Comparison of ENCODE assay signal across 20 mouse cellular contexts in genomic region chr5:45791864-45792263, GRCm38 (mm10).
DNase-seq lines count a peak whose midpoint lies in the region; ATAC-seq lines count a peak whose summit lies in the region.
"Had no signal": no experiment of that assay in that cellular context is flagged by ENCODE, and none has a peak within 500 bp of the region (broad histone marks: within the 10 kb centered on the region; RNA-seq: fewer than 3 reads in every experiment).

No protein-coding gene starts in this region.

- DNase-seq in forebrain, embryonic 14.5 days (ENCODE audit: low spot score) = peak; percentile 44
- no peak for DNase-seq in forebrain, embryonic 11.5 days (ENCODE audit: low spot score)
- DNase-seq in retina, adult 2 months (ENCODE audit: low read depth, low spot score) = peak; percentile 20
- no peak for DNase-seq in retina, embryonic 14.5 days (ENCODE audit: low spot score)
- DNase-seq in cerebellum, postnatal 25 days = peak; percentile 19 to 21
- DNase-seq in urinary bladder, postnatal 14 days (ENCODE audit: low spot score) = no peak
- DNase-seq in thymus, postnatal 0 days (ENCODE audit: low spot score) = no peak
- DNase-seq: adrenal gland, postnatal 25 days; gastrocnemius, postnatal 25 days; heart, adult 2 months; kidney, adult 2 months; lung, postnatal 4 days; right cerebral cortex, postnatal 14 days; thymus, postnatal 14 days had no signal

- H3K4me2 ChIP-seq in forebrain, embryonic 14.5 days (ENCODE audit: low read length) = no peak overlapping the region
- no peak overlapping the region for H3K4me2 ChIP-seq in forebrain, embryonic 11.5 days (ENCODE audit: low read depth, low read length, severe bottlenecking)
- H3K4me2 ChIP-seq: embryonic facial prominence, embryonic 15.5 days; heart, embryonic 13.5 days; hindbrain, embryonic 12.5 days had no signal

- no peaks in the 10 kb centered on the region for H3K36me3 ChIP-seq in forebrain, embryonic 14.5 days (ENCODE audit: control insufficient read depth, insufficient read depth, low read length)
- H3K36me3 ChIP-seq in forebrain, embryonic 11.5 days (ENCODE audit: control insufficient read depth, insufficient read depth, low read length) = no peaks in the 10 kb centered on the region
- H3K36me3 ChIP-seq: embryonic facial prominence, embryonic 15.5 days; hindbrain, embryonic 12.5 days had no signal

- no peaks in the 10 kb centered on the region for H3K9me3 ChIP-seq in forebrain, embryonic 14.5 days (replicated peaks; ENCODE audit: control insufficient read depth, low read length)
- no peaks in the 10 kb centered on the region for H3K9me3 ChIP-seq in forebrain, embryonic 11.5 days (ENCODE audit: control insufficient read depth, low read length)
- H3K9me3 ChIP-seq: embryonic facial prominence, embryonic 15.5 days; heart, embryonic 13.5 days; hindbrain, embryonic 12.5 days had no signal

- no peak overlapping the region for H3K4me3 ChIP-seq in forebrain, embryonic 14.5 days (ENCODE audit: low read depth, low read length)
- H3K4me3 ChIP-seq in forebrain, embryonic 11.5 days (ENCODE audit: low read depth, low read length) = no peak overlapping the region
- H3K4me3 ChIP-seq: embryonic facial prominence, embryonic 15.5 days; heart, adult 2 months; heart, embryonic 13.5 days; hindbrain, embryonic 12.5 days had no signal

- no peak overlapping the region for H3K9ac ChIP-seq in forebrain, embryonic 14.5 days (ENCODE audit: low read length)
- H3K9ac ChIP-seq in forebrain, embryonic 11.5 days (ENCODE audit: low read length) = no peak overlapping the region
- H3K9ac ChIP-seq: embryonic facial prominence, embryonic 15.5 days; heart, embryonic 13.5 days; hindbrain, embryonic 12.5 days had no signal

- ATAC-seq in forebrain, embryonic 14.5 days = peak; percentile 44; the same call in 1 of the 2 replicates
- no peak for ATAC-seq in forebrain, embryonic 11.5 days (replicated peaks; ENCODE audit: low FRiP score)
- ATAC-seq: midbrain, embryonic 16.5 days had no signal

- no peaks in the 10 kb centered on the region for H3K4me1 ChIP-seq in forebrain, embryonic 14.5 days (ENCODE audit: control insufficient read depth, insufficient read depth, low read length)
- no peaks in the 10 kb centered on the region for H3K4me1 ChIP-seq in forebrain, embryonic 11.5 days (replicated peaks; ENCODE audit: control insufficient read depth, insufficient read depth, low read length)
- H3K4me1 ChIP-seq: embryonic facial prominence, embryonic 15.5 days; heart, embryonic 13.5 days; hindbrain, embryonic 12.5 days had no signal

- WGBS in forebrain, embryonic 14.5 days = 68% methylated on average over 7 of the region's 7 CpGs
- 90% methylated on average over 7 of the region's 7 CpGs for WGBS in forebrain, embryonic 11.5 days

- no peaks in the 10 kb centered on the region for H3K27me3 ChIP-seq in forebrain, embryonic 14.5 days (replicated peaks; ENCODE audit: control insufficient read depth, insufficient read depth, low read length)
- H3K27me3 ChIP-seq in forebrain, embryonic 11.5 days (ENCODE audit: control insufficient read depth, insufficient read depth, low read length) = no peaks in the 10 kb centered on the region
- H3K27me3 ChIP-seq: embryonic facial prominence, embryonic 15.5 days; heart, embryonic 13.5 days; hindbrain, embryonic 12.5 days had no signal

- H3K27ac ChIP-seq in forebrain, embryonic 14.5 days (ENCODE audit: low read depth, low read length) = no peak overlapping the region
- no peak overlapping the region for H3K27ac ChIP-seq in forebrain, embryonic 11.5 days (ENCODE audit: low read depth, low read length)
- H3K27ac ChIP-seq: embryonic facial prominence, embryonic 15.5 days; heart, adult 2 months; heart, embryonic 13.5 days; hindbrain, embryonic 12.5 days; kidney, postnatal 0 days; stomach, postnatal 0 days had no signal

Comparison
In these comparisons a context has a peak if more than half of its experiments do, and no peak if none do; other contexts are left out.
1. DNase-seq: peak in forebrain, embryonic 14.5 days (single experiment), retina, adult 2 months (single experiment) and cerebellum, postnatal 25 days (2 of 2); none in forebrain, embryonic 11.5 days (single experiment), retina, embryonic 14.5 days (single experiment), urinary bladder, postnatal 14 days (single experiment) and thymus, postnatal 0 days (single experiment).